Mouse (Mus musculus): ENCODE measurements around the gene Mob3b. TPM values are rescaled to one million over a fixed set of nuclear protein-coding genes. Genes with fewer than 3 reads are reported as not detected.

Gene Mob3b
- polyA plus RNA-seq, 1 experiment from 2014 or later, result 4.6 TPM

DNA sequence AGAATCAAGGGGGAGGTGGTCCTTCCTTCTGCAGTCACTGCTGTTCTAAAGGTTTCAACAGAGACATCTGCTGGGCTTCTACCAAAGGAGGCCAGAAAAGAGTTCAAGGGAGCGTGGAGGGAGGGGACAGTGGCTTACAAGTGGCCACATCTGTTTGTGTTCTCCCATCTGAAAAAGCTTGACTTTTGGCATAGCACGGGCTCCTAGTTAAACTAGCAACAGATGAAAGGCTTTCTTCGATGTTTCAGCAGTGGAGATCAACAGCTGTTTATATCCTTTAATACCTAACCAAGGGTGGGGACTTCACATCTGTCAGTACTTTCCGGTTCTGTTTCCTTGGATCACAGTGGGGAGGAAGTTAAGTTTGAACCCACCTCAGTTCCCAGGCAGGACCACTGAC is 88.5 kb downstream of the Mob3b start:
- Histone ChIP-seq H3K9ac (ENCODE audit: low read length) (no peak overlapping the region), H3K36me3 (ENCODE audit: control insufficient read depth, insufficient read depth, low read length) (no peaks in the 10 kb centered on the region), H3K4me2 (ENCODE audit: low read length) (no peak overlapping the region), H3K27me3 (replicated peaks; ENCODE audit: control insufficient read depth, insufficient read depth, low read length) (no peaks in the 10 kb centered on the region), H3K4me3 (ENCODE audit: low read depth, low read length) (no peak overlapping the region), H3K4me1 (ENCODE audit: control insufficient read depth, insufficient read depth, low read length) (no peaks in the 10 kb centered on the region), H3K9me3 (replicated peaks; ENCODE audit: control insufficient read depth, low read length) (no peaks in the 10 kb centered on the region), H3K27ac (ENCODE audit: low read depth, low read length) (no peak overlapping the region)
- ATAC-seq (no peak), DNase-seq (ENCODE audit: low spot score) (no peak)
- WGBS, result 77% methylated on average over 4 of the region's 4 CpGs

DNA sequence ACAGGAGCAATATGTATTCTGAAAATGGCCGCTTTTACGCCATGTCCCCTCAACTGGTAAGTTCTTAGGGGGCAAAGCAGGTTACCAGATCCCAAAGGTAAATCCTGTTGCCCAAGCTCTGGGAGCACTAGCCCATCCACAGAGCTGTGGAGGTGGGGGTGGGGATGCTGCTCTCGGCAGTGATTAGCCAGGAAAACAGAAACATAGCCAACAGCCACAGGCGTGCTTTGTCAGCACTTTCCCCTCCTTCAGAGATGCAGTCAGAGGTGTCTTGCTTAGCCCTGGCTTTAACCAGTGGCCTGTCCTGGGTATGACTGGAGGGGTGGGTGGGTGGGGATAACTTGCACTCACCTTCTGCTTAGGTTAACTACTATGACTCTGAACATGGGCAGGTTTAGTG is 91.1 kb downstream of the Mob3b start:
- Histone ChIP-seq H3K9me3 (replicated peaks; ENCODE audit: control insufficient read depth, low read length) (no peaks in the 10 kb centered on the region), H3K27me3 (replicated peaks; ENCODE audit: control insufficient read depth, insufficient read depth, low read length) (no peaks in the 10 kb centered on the region), H3K4me1 (ENCODE audit: control insufficient read depth, insufficient read depth, low read length) (no peaks in the 10 kb centered on the region), H3K4me2 (ENCODE audit: low read length) (no peak overlapping the region), H3K36me3 (ENCODE audit: control insufficient read depth, insufficient read depth, low read length) (no peaks in the 10 kb centered on the region), H3K4me3 (ENCODE audit: low read depth, low read length) (no peak overlapping the region), H3K9ac (ENCODE audit: low read length) (no peak overlapping the region), H3K27ac (ENCODE audit: low read depth, low read length) (no peak overlapping the region)
- DNase-seq (ENCODE audit: low spot score) (no peak), ATAC-seq (no peak)
- WGBS, result 58% methylated on average over 4 of the region's 4 CpGs

DNA sequence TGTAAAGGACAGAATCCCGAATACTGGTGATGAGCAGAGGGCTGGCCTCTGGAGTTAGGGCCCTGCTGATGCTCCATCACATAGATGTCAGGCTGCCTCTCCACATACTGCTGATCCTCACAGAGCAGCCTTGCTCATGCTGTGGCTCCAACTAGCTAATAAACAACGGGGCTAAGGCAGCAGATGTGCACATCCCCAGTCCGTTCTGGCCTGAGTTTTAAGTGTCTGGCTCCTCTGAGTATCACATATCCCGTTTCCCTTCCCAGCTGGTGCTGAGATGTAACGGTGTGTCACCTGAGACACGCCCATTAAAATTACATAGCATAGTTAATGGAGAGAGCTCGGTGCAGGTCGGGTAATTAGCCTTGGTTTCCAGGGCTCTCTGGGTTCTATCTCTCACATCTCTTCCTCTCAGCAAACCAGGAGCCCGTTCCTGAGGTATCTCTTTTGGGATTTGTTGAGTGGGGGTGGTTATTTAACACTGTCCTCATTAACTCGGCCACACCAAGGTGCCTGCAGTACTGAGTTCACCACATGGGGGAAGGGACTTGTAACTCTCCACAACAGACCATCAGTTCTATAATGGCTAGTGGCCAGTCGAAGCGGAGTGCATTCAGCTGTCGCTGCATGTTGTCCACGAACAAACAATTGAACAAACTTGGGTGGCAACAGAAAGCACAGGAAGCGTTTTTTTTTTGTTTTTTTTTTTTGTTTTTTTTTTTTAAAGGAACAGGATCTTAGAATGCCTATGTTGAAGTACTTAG is 92.0 kb downstream of the Mob3b start:
- DNase-seq (ENCODE audit: low spot score) (peak; percentile 33), ATAC-seq (peak; percentile 44)
- H3K36me3 ChIP-seq (ENCODE audit: control insufficient read depth, insufficient read depth, low read length), result no peaks in the 10 kb centered on the region

DNA sequence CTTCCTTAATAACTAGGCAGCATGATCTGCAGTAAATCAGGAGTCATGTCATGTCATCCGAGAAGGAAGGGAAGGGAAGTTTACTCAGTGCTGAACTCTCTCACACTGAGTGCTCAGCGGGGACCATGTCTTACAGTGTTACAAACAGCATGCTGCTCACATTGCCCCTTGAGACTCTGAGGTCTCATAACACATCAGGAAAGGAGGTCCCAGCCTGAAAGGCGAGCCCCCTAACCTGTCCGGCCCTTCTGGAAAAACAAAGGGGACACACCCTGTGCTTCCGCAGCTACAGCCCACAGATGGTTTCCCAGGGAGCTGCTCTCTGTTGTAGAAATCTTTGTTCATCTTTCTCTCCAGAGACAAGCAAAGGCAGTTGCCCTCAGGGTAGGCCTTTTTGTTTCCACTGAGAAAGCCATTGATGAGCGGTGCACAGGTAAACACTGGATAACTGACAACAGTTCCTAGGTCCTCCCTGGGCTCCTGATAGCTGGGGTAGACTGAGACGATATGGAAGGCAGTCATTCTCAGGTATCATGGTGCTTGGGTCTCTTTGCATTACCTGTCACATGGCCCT is 94.1 kb downstream of the Mob3b start:
- ATAC-seq (no peak), DNase-seq (ENCODE audit: low spot score) (no peak)
- H3K27me3 ChIP-seq (replicated peaks; ENCODE audit: control insufficient read depth, insufficient read depth, low read length), result no peaks in the 10 kb centered on the region
- H3K27ac ChIP-seq (ENCODE audit: low read depth, low read length), result no peak overlapping the region
- no peak overlapping the region for H3K4me2 ChIP-seq (ENCODE audit: low read length)
- H3K9ac ChIP-seq (ENCODE audit: low read length), result no peak overlapping the region
- H3K4me3 ChIP-seq (ENCODE audit: low read depth, low read length), result no peak overlapping the region
- 78% methylated on average over 7 of the region's 7 CpGs for WGBS
- no peaks in the 10 kb centered on the region for H3K9me3 ChIP-seq (replicated peaks; ENCODE audit: control insufficient read depth, low read length)
- no peaks in the 10 kb centered on the region for H3K36me3 ChIP-seq (ENCODE audit: control insufficient read depth, insufficient read depth, low read length)
- H3K4me1 ChIP-seq (ENCODE audit: control insufficient read depth, insufficient read depth, low read length), result no peaks in the 10 kb centered on the region

More for the DNA sequence above, 92.0 kb downstream of the Mob3b start:
- H3K27ac ChIP-seq (ENCODE audit: low read depth, low read length), result no peak overlapping the region
- no peak overlapping the region for H3K4me3 ChIP-seq (ENCODE audit: low read depth, low read length)
- WGBS, result 32% methylated on average over 15 of the region's 15 CpGs
- H3K4me1 ChIP-seq (ENCODE audit: control insufficient read depth, insufficient read depth, low read length), result no peaks in the 10 kb centered on the region
- no peak overlapping the region for H3K9ac ChIP-seq (ENCODE audit: low read length)
- no peaks in the 10 kb centered on the region for H3K27me3 ChIP-seq (replicated peaks; ENCODE audit: control insufficient read depth, insufficient read depth, low read length)
- H3K9me3 ChIP-seq (replicated peaks; ENCODE audit: control insufficient read depth, low read length), result no peaks in the 10 kb centered on the region
- no peak overlapping the region for H3K4me2 ChIP-seq (ENCODE audit: low read length)

DNA sequence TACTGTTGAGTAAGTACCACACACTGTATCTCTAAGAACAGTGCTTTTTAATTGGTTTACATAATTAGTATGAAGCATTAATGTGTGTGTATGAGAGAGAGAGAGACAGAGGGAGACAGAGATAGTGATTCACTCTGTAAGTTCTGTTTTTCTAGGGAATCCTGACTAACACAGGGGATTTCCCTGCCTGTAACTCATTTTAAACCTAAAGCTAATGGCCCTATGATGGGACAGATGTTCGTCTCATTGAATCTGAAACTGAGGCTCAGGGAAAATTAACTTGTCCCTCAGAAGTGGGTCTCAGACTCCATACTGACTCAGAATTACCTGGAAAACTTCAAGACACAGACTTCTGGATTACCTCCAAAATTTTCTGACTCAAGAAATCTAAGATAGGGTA is 96.3 kb downstream of the Mob3b start:
- H3K9ac ChIP-seq (ENCODE audit: low read length), result no peak overlapping the region
- H3K4me1 ChIP-seq (ENCODE audit: control insufficient read depth, insufficient read depth, low read length), result no peaks in the 10 kb centered on the region
- ATAC-seq (no peak), DNase-seq (ENCODE audit: low spot score) (no peak)
- H3K4me2 ChIP-seq (ENCODE audit: low read length), result no peak overlapping the region
- 93% methylated on average over 1 of the region's 1 CpGs for WGBS
- no peaks in the 10 kb centered on the region for H3K36me3 ChIP-seq (ENCODE audit: control insufficient read depth, insufficient read depth, low read length)
- H3K27ac ChIP-seq (ENCODE audit: low read depth, low read length), result no peak overlapping the region
- no peak overlapping the region for H3K4me3 ChIP-seq (ENCODE audit: low read depth, low read length)
- no peaks in the 10 kb centered on the region for H3K27me3 ChIP-seq (replicated peaks; ENCODE audit: control insufficient read depth, insufficient read depth, low read length)
- no peaks in the 10 kb centered on the region for H3K9me3 ChIP-seq (replicated peaks; ENCODE audit: control insufficient read depth, low read length)

DNA sequence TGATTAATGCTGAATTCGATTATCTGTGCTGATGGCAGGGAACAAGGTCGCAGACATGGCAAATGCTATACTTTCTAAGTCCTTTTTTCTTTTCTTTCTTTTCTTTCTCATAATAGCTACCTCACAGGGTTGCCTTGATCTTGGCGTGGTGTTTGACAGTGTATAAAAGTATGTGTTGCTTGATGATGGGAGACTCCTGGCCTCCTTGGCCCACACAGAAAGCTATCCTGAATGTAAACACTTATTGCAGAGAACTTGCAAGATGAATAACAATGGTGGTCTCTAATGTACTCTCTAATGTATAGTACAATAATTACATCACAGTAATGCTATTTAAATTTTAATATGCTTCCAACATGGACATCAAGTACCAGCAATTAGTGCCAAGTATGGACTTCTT is 96.9 kb downstream of the Mob3b start:
- Histone ChIP-seq H3K9me3 (replicated peaks; ENCODE audit: control insufficient read depth, low read length) (no peaks in the 10 kb centered on the region), H3K36me3 (ENCODE audit: control insufficient read depth, insufficient read depth, low read length) (no peaks in the 10 kb centered on the region), H3K27me3 (replicated peaks; ENCODE audit: control insufficient read depth, insufficient read depth, low read length) (no peaks in the 10 kb centered on the region), H3K4me1 (ENCODE audit: control insufficient read depth, insufficient read depth, low read length) (no peaks in the 10 kb centered on the region), H3K4me3 (ENCODE audit: low read depth, low read length) (no peak overlapping the region), H3K27ac (ENCODE audit: low read depth, low read length) (no peak overlapping the region), H3K4me2 (ENCODE audit: low read length) (no peak overlapping the region), H3K9ac (ENCODE audit: low read length) (no peak overlapping the region)
- DNase-seq (ENCODE audit: low spot score) (no peak), ATAC-seq (no peak)
- WGBS, result 75% methylated on average over 3 of the region's 3 CpGs

DNA sequence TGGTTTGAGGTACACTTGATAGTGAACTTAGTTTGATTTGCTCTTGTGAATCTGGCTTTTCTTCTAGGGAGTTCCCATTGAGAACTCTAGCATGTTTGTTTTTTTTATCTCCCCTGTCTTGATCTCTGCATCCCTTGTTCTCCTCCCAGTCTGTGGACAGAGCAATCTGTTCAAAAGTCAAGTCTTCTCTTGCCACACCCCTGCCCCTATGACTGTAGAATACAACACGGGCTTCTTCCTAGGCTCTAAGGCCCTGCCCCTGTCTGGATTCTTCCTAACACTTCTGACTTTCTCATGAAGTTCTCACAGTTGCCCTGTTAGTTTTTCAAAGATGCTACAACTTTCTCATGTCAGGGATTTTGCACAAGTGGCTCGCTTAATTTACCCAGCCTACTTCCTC is 102.9 kb downstream of the Mob3b start:
- DNase-seq (ENCODE audit: low spot score), result no peak
- H3K27me3 ChIP-seq (replicated peaks; ENCODE audit: control insufficient read depth, insufficient read depth, low read length), result no peaks in the 10 kb centered on the region
- H3K4me2 ChIP-seq (ENCODE audit: low read length), result no peak overlapping the region
- no peak overlapping the region for H3K27ac ChIP-seq (ENCODE audit: low read depth, low read length)
- H3K36me3 ChIP-seq (ENCODE audit: control insufficient read depth, insufficient read depth, low read length), result no peaks in the 10 kb centered on the region
- 0 out of 2 replicates have a peak, but pooled peaks cover 5% of the 10 kb centered on the region for H3K4me1 ChIP-seq (ENCODE audit: control insufficient read depth, insufficient read depth, low read length)
- H3K9ac ChIP-seq (ENCODE audit: low read length), result no peak overlapping the region
- no peak overlapping the region for H3K4me3 ChIP-seq (ENCODE audit: low read depth, low read length)
- ATAC-seq, result no peak
- 91% methylated on average over 2 of the region's 2 CpGs for WGBS
- no peaks in the 10 kb centered on the region for H3K9me3 ChIP-seq (replicated peaks; ENCODE audit: control insufficient read depth, low read length)

DNA sequence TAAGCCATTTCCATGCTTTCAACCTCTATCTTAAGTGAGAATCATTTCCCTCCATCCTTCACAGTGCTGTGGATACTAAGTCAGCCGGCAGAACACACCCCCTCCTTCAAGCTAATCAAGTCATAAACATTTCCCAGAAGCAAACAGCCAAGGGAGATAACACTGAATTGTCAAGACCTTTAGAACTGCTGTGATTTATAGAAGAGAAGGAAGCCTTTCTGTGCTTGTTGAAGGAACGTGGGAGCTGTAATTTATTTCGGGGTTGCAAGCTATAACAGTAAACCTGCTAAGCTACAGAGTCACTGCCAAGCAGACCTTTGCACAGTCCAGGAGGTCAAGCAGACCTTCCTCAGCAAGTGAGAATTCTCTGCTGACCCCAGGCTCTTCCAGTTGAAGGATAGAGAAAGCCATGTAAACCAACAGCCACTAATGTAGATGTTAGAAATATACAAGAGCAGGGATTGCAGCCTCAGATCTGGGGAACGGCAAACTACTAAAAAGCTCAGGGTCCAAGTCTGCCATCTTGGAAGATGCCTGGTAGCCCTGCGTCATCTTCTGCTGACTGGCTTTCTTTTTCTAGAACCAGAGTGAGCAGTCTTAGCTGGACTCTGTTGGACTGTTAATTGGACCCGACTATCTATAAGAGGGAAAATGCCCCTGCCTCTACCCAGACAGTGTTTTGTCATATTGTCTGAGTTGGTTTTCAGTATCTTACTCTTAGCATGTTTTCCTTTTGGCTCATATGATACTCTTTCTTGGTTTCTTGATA is 104.9 kb downstream of the Mob3b start:
- ATAC-seq, result no peak
- WGBS, result 89% methylated on average over 6 of the region's 6 CpGs

DNA sequence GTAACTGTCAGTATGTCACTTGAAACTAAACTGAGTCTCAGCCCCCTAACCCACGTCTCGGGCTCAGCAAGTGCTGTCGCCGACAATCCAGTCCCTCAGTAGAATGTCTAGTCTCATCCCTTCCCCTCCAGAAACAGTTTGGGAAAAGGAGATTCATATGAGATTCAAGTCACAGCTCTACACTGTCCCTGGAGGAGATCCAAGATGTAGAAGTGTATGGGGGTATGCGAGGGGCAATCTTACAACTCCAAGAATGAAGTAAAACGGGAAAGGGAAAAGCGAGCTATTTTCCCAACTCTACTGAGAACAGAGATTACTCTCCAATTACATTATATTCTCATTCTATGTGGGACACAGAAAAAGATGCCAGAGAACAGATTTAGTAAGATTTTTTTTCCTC is 106.1 kb downstream of the Mob3b start:
- Histone ChIP-seq H3K9ac (ENCODE audit: low read length) (no peak overlapping the region), H3K4me1 (ENCODE audit: control insufficient read depth, insufficient read depth, low read length) (0 out of 2 replicates have a peak, but pooled peaks cover 5% of the 10 kb centered on the region), H3K36me3 (ENCODE audit: control insufficient read depth, insufficient read depth, low read length) (no peaks in the 10 kb centered on the region), H3K4me3 (ENCODE audit: low read depth, low read length) (no peak overlapping the region), H3K27me3 (replicated peaks; ENCODE audit: control insufficient read depth, insufficient read depth, low read length) (no peaks in the 10 kb centered on the region), H3K9me3 (replicated peaks; ENCODE audit: control insufficient read depth, low read length) (no peaks in the 10 kb centered on the region), H3K27ac (ENCODE audit: low read depth, low read length) (no peak overlapping the region), H3K4me2 (ENCODE audit: low read length) (no peak overlapping the region)
- WGBS, result 81% methylated on average over 7 of the region's 7 CpGs
- ATAC-seq (no peak), DNase-seq (ENCODE audit: low spot score) (peak; percentile 17)

More for the DNA sequence above, 104.9 kb downstream of the Mob3b start:
- H3K36me3 ChIP-seq (ENCODE audit: control insufficient read depth, insufficient read depth, low read length), result no peaks in the 10 kb centered on the region
- H3K9ac ChIP-seq (ENCODE audit: low read length), result no peak overlapping the region
- 0 out of 2 replicates have a peak, but pooled peaks cover 5% of the 10 kb centered on the region for H3K4me1 ChIP-seq (ENCODE audit: control insufficient read depth, insufficient read depth, low read length)
- no peak overlapping the region for H3K4me2 ChIP-seq (ENCODE audit: low read length)
- no peaks in the 10 kb centered on the region for H3K9me3 ChIP-seq (replicated peaks; ENCODE audit: control insufficient read depth, low read length)
- H3K27ac ChIP-seq (ENCODE audit: low read depth, low read length), result no peak overlapping the region
- H3K27me3 ChIP-seq (replicated peaks; ENCODE audit: control insufficient read depth, insufficient read depth, low read length), result no peaks in the 10 kb centered on the region
- no peak for DNase-seq (ENCODE audit: low spot score)
- no peak overlapping the region for H3K4me3 ChIP-seq (ENCODE audit: low read depth, low read length)
